Mouse (Mus musculus) CH12.LX (cell line): ENCODE data around the gene Ephb4.

Experiments used
- CTCF ChIP-seq, 2 experiments: IDR thresholded peaks in 1 of 2; conservative IDR thresholded peaks in 1 of 2; 2 replicates each; pipeline ENCODE4 v1.5.1; 2011 to 2012; ENCODE audit warnings: low read depth in 2 of 2, low read length in 2 of 2, improper control_type of control experiment in 1 of 2, inconsistent platforms in 1 of 2, mild to moderate bottlenecking in 1 of 2, moderate library complexity in 1 of 2
- ELF1 ChIP-seq: IDR thresholded peaks from 2 replicates; pipeline ENCODE4 v1.6.1; 2014; ENCODE audit warnings: low read depth, mild to moderate bottlenecking, inconsistent platforms, low read length, improper control_type of control experiment
- ETS1 ChIP-seq: conservative IDR thresholded peaks from 2 replicates; pipeline ENCODE4 v1.6.1; 2012; ENCODE audit warnings: low read depth, mild to moderate bottlenecking, inconsistent platforms, low read length, improper control_type of control experiment, moderate library complexity
- HCFC1 ChIP-seq: IDR thresholded peaks from 2 replicates; pipeline ENCODE4 v1.6.1; 2012; ENCODE audit warnings: low read depth, mild to moderate bottlenecking, inconsistent platforms, low read length, improper control_type of control experiment
- PAX5 ChIP-seq: IDR thresholded peaks from 2 replicates; pipeline ENCODE4 v1.6.1; 2012; ENCODE audit warnings: low read length, inconsistent platforms, mixed read lengths
- POLR2A ChIP-seq: IDR thresholded peaks from 2 replicates; pipeline ENCODE4 v1.6.1; 2011; ENCODE audit warnings: low read depth, mild to moderate bottlenecking, improper control_type of control experiment, low read length
- TCF12 ChIP-seq: IDR thresholded peaks from 2 replicates; pipeline ENCODE4 v1.6.1; 2014; ENCODE audit warnings: low read depth, mild to moderate bottlenecking, inconsistent platforms, low read length, improper control_type of control experiment
- ZKSCAN1 ChIP-seq: IDR thresholded peaks from 2 replicates; pipeline ENCODE4 v1.6.1; 2012; ENCODE audit warnings: low read depth, inconsistent platforms, low read length, improper control_type of control experiment, borderline replicate concordance

GRCm38 (mm10) chr5:137345821-137346220 is 4.1 kb upstream of the Ephb4 start:
- TF ChIP-seq POLR2A (no peak), CTCF (conservative IDR thresholded peaks at IDR 0.05 in 1 of 2, IDR thresholded peaks at IDR 0.05 in 1 of 2; ENCODE audit: low read depth in 2 of 2, low read length in 2 of 2) (no peak), ELF1 (no peak), HCFC1 (no peak), ETS1 (no peak), ZKSCAN1 (no peak), PAX5 (no peak), TCF12 (no peak)
